Mouse (Mus musculus) cortical plate, adult 2 months (tissue): Measurements from ENCODE around the gene Pla2g3.

ENCODE experiments used
- CTCF ChIP-seq: fragments of 200-500 bp; IDR thresholded peaks from 2 replicates; pipeline ENCODE4 v1.5.1; 2011; ENCODE audit warnings: mild to moderate bottlenecking, control low read depth, low read length; ENCODE audit not compliant: insufficient read depth; ENCODE audit errors: extremely low read depth
- POLR2A ChIP-seq: fragments of 200-500 bp; IDR thresholded peaks from 2 replicates; pipeline ENCODE4 v1.6.1; 2011; ENCODE audit warnings: mild to moderate bottlenecking, low read length, control low read depth; ENCODE audit not compliant: insufficient read depth; ENCODE audit errors: extremely low read depth

DNA sequence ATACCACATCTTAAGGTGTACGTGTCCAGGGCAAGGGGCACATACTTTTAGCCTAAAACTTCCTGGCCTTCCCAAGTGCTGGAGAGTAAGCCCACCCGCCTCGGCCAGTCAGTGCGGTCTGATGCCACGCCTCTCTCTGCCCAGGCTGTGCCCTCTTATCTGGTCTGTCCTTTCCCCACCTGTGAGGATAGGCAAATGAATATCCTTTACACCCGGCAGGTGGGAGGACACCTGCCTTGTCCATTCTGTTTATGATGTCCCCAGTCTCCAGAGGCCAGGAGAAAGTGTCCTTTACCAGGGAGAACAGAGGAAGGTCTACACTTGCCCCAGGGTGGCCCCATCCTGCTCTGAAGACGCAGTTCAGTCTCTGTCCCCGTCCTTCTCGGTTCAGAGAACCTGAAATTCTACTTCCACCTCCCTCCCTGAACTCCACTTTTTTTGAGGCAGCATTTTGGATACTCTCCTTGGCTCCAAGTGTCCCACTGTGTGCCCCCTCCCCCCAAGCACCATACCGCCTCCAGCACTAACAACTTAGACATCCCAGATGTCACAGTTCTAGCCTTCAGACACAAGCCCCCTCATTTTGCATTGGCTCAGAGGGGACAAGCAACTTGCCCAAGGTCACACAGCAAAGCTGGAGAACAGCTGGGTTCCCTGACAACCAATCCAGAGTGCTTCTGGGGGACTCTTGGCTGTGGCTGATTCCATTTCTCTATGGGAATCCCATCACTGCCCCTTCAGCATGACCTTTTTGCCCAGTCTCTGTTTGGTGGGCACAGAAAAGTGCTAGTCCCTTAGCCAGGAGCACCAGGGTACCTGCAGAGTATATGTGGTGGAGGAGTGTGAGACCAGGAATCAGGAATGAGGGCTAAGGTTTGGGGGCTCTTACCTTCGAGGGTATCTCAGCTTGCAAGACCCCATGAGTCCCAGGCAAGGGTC lies 15.9 kb downstream of the Pla2g3 start:
- TF ChIP-seq CTCF (no peak), POLR2A (no peak)
